Mouse (Mus musculus): ENCODE measurements around the gene Plac1. TPM values are rescaled to one million over a fixed set of nuclear protein-coding genes. Genes with fewer than 3 reads are reported as not detected.
"Not testable (repeated sequence)": the region's sequence is repeated elsewhere in the genome, so short reads cannot be mapped to it uniquely, and the experiment has no call there.

The Plac1 gene
- 5.6 and 6.0 TPM in 2 replicates for polyA plus RNA-seq (2015; fragmentation: Nextera tagmentation; extraction: Ambion mirVana)

- no peaks in the 10 kb centered on the region for H3K27me3 ChIP-seq
- H3K36me3 ChIP-seq = no peaks in the 10 kb centered on the region
- H3K27ac ChIP-seq = no peak within 1 kb of the TSS
- no peak within 1 kb of the TSS for H3K4me3 ChIP-seq (replicated peaks)
- H3K4me2 ChIP-seq = no peak within 1 kb of the TSS
- no peaks in the 10 kb centered on the region for H3K9me3 ChIP-seq (replicated peaks)
- 71% methylated on average over 4 of the region's 4 CpGs for WGBS
- H3K4me1 ChIP-seq = no peaks in the 10 kb centered on the region
- ATAC-seq (replicated peaks; ENCODE audit: low FRiP score) = no peak
- H3K9ac ChIP-seq = no peak within 1 kb of the TSS
Measured at GRCm38 (mm10) chrX:53240011-53240410, at the start of gene Plac1. Gene Plac1, minus strand, starts transcription at chrX:53240111.

DNA sequence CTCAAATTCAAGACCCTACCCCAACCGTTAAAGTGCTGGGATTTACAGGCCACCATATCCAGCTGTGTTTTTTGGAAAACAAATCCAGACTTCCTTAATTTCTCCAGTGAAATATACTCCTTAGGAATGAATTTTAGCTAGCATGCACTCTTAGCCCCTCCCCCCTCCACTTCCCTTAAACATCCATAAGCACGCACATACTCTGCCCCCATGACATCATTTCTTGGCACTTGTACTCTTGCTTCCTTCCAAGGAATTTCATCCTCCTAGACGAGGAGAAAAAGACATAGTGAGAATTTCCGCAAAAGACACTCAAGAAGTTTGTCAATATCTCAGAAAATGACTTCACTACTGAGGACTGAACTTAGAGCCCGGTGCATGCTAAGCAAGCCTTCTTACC, 48.0 kb upstream of the Plac1 start:
- Histone ChIP-seq H3K9me3 (replicated peaks) (no peaks in the 10 kb centered on the region), H3K36me3 (no peaks in the 10 kb centered on the region), H3K27ac (no peak overlapping the region), H3K4me3 (replicated peaks) (no peak overlapping the region), H3K9ac (no peak overlapping the region), H3K4me2 (no peak overlapping the region), H3K4me1 (no peaks in the 10 kb centered on the region), H3K27me3 (0 out of 2 replicates have a peak, but pooled peaks cover 2% of the 10 kb centered on the region)
- 64% methylated on average over 5 of the region's 5 CpGs for WGBS
- no peak for ATAC-seq (replicated peaks; ENCODE audit: low FRiP score)

DNA sequence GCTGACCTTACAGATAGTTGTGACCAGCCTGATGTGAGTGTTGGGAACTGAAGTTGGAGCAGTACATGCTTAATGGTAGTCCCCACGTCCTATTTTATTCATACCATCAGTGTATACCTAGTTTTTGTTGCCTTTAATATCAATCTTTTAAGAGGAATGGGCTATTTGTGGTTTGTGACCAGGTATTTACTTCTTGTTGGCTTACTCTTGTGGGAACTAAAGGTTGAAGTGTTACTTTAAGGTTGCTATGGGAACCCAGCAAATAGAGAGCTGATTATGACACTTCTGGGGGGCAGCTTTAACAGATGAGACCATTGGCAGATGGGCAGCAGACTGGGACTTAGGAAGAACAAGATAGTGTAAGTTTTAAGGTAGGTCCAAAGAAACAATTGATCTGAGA, 33.2 kb upstream of the Plac1 start, which contains the start of gene Fam122c:
Gene Fam122c, plus strand, starts transcription at position 301 of the 400 bp plus-strand sequence.
- Histone ChIP-seq H3K9me3 (replicated peaks) (no peaks in the 10 kb centered on the region), H3K4me1 (peaks cover 3% of the 10 kb centered on the region), H3K4me2 (no peak within 1 kb of the TSS), H3K9ac (no peak within 1 kb of the TSS), H3K36me3 (no peaks in the 10 kb centered on the region), H3K27ac (no peak within 1 kb of the TSS), H3K27me3 (peaks cover 10% of the 10 kb centered on the region; the same call in 1 of the 2 replicates), H3K4me3 (replicated peaks) (no peak within 1 kb of the TSS)
- no peak for ATAC-seq (replicated peaks; ENCODE audit: low FRiP score)
- 65% methylated on average over 1 of the region's 1 CpGs for WGBS

DNA sequence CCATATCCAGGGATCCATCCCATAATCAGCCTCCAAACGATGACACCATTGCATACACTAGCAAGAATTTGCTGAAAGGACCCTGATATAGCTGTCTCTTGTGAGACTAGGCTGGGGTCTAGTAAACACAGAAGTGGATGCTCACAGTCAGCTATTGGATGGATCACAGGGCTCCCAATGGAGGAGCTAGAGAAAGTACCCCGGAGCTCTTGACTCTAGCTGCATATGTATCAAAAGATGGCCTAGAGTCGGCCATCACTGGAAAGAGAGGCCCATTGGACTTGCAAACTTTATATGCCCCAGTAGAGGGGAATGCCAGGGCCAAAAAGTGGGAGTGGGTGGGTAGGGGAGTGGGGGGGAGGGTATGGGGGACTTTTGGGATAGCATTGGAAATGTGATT, 31.7 kb upstream of the Plac1 start:
- not testable (repeated sequence) for H3K4me2 ChIP-seq; H3K4me3 ChIP-seq (replicated peaks); H3K9me3 ChIP-seq (replicated peaks); H3K4me1 ChIP-seq; H3K9ac ChIP-seq; H3K27ac ChIP-seq; H3K27me3 ChIP-seq; ATAC-seq (replicated peaks; ENCODE audit: low FRiP score); H3K36me3 ChIP-seq
- WGBS = 74% methylated on average over 3 of the region's 3 CpGs

DNA sequence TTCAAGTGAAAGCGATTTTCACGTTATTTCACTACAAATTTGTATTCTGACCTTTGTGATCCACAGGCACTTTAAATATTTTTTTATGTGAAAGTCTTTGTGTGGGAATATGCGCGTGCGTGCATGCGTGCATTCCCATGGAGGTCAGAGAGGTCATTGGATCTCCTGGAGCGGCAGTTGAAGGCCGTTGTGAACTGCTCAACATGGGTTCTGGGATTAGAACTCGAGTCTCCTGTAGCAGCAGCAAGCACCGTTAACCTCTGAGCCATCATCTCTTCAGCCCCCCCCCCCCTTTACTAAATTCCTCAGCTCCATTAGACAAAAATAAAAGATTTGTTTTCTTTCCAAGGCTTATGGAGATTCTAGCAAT, 30.1 kb upstream of the Plac1 start:
- no peaks in the 10 kb centered on the region for H3K9me3 ChIP-seq (replicated peaks)
- no peak overlapping the region for H3K9ac ChIP-seq
- peak overlapping the region; percentile 88; the same call in 1 of the 2 replicates for H3K27ac ChIP-seq
- peak overlapping the region; percentile 63 for H3K4me3 ChIP-seq (replicated peaks)
- WGBS = 30% methylated on average over 10 of the region's 10 CpGs
- peaks cover 3% of the 10 kb centered on the region for H3K4me1 ChIP-seq
- peak overlapping the region; percentile 76 for H3K4me2 ChIP-seq
- ATAC-seq (replicated peaks; ENCODE audit: low FRiP score) = peak; percentile 40; the same call in 1 of the 2 replicates
- H3K27me3 ChIP-seq = peaks cover 4% of the 10 kb centered on the region; the same call in 1 of the 2 replicates
- H3K36me3 ChIP-seq = no peaks in the 10 kb centered on the region

DNA sequence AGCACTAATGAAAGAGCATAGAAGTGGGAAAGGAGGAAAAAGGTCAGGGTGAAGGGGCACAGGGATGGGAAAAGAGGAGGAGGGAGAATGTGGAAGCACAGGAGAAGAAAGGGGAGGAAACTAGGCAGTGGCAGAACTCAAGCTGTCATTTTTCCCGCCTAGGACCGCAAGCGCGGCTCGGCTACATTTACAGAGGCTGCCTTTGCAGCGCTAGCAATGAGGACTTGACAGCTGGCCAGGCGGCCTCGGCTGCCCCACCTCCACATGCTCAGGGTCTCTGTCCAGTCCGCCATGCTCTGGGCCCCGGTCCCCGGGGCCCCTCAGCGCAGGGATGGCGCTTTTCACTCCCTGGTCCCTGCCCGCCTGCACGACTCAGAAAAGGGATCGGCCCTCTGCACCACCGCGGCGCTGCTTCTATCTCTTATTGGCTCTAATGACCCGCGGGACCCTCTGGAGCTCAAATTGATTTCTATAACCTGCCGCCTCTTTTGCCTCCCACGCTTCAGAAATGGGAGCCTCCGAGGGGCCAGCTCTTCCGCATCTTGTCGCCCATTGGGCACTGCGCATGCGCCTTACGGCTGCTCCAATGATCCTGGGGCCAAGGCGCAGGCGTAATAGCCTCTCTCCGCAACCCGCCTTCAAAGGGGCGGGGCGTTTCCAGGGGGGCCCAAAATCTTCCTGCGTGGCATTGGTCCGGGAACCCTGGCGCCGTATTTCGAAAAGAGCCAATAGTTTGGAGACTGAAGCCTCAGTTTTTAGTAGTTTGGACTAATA, 29.6 kb upstream of the Plac1 start, which contains the start of gene Fam122b:
Gene Fam122b, minus strand, starts transcription at position 517 of the 774 bp plus-strand sequence.
- ATAC-seq (replicated peaks; ENCODE audit: low FRiP score) = peak; percentile 87
- H3K27me3 ChIP-seq = peaks cover 4% of the 10 kb centered on the region; the same call in 1 of the 2 replicates
- peak within 1 kb of the TSS; percentile 88 for H3K27ac ChIP-seq
- H3K9me3 ChIP-seq (replicated peaks) = no peaks in the 10 kb centered on the region
- 16% methylated on average over 35 of the region's 40 CpGs for WGBS
- peak within 1 kb of the TSS; percentile 63 for H3K4me3 ChIP-seq (replicated peaks)
- H3K4me1 ChIP-seq = peaks cover 3% of the 10 kb centered on the region
- H3K36me3 ChIP-seq = no peaks in the 10 kb centered on the region
- H3K4me2 ChIP-seq = peak within 1 kb of the TSS; percentile 76
- peak within 1 kb of the TSS; percentile 56 for H3K9ac ChIP-seq

GRCm38 (mm10) chrX:53268856-53269255, 28.9 kb upstream of the Plac1 start:
- peak; percentile 92 for ATAC-seq (replicated peaks; ENCODE audit: low FRiP score)
- peaks cover 3% of the 10 kb centered on the region for H3K4me1 ChIP-seq
- H3K9me3 ChIP-seq (replicated peaks) = no peaks in the 10 kb centered on the region
- 19% methylated on average over 10 of the region's 10 CpGs for WGBS
- H3K4me3 ChIP-seq (replicated peaks) = peak overlapping the region; percentile 63
- H3K36me3 ChIP-seq = no peaks in the 10 kb centered on the region
- peaks cover 4% of the 10 kb centered on the region; the same call in 1 of the 2 replicates for H3K27me3 ChIP-seq
- peak overlapping the region; percentile 76 for H3K4me2 ChIP-seq
- H3K9ac ChIP-seq = peak overlapping the region; percentile 56; the same call in 1 of the 2 replicates
- peak overlapping the region; percentile 88 for H3K27ac ChIP-seq

GRCm38 (mm10) chrX:53266186-53266585, 26.3 kb upstream of the Plac1 start:
- H3K4me3 ChIP-seq (replicated peaks) = no peak overlapping the region
- no peak overlapping the region for H3K27ac ChIP-seq
- no peak overlapping the region for H3K9ac ChIP-seq
- 69% methylated on average over 9 of the region's 9 CpGs for WGBS
- H3K9me3 ChIP-seq (replicated peaks) = no peaks in the 10 kb centered on the region
- ATAC-seq (replicated peaks; ENCODE audit: low FRiP score) = no peak
- peaks cover 3% of the 10 kb centered on the region for H3K4me1 ChIP-seq
- H3K36me3 ChIP-seq = no peaks in the 10 kb centered on the region
- no peak overlapping the region for H3K4me2 ChIP-seq
- no peaks in the 10 kb centered on the region for H3K27me3 ChIP-seq

- ATAC-seq (replicated peaks; ENCODE audit: low FRiP score) = no peak
- H3K4me1 ChIP-seq = no peaks in the 10 kb centered on the region
- no peaks in the 10 kb centered on the region for H3K27me3 ChIP-seq
- no peaks in the 10 kb centered on the region for H3K9me3 ChIP-seq (replicated peaks)
- peaks cover 6% of the 10 kb centered on the region; the same call in 1 of the 2 replicates for H3K36me3 ChIP-seq
- no peak overlapping the region for H3K4me2 ChIP-seq
- H3K4me3 ChIP-seq (replicated peaks) = no peak overlapping the region
- no peak overlapping the region for H3K27ac ChIP-seq
- no peak overlapping the region for H3K9ac ChIP-seq
Measured at GRCm38 (mm10) chrX:53255195-53255594, 15.3 kb upstream of the Plac1 start.

DNA sequence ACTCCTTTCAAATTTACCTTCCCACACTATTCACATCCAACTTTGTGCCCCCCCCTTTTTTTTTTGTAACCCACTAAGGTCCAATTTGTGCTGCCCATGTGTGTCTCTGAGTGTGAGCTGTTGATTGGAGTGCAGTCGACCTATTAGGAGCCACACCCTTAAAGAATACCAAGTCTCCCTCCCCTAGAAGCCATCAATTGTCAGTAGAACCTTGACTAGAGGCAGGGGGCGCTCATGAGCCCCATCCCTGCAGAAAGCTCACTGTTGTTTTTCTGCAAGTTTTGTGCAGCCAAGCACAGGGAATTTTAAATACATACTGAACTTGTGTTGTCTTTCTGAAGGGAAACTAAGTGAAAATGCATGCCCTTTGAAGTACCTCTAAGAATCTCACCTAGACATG, 1.9 kb downstream of the Plac1 start:
- ATAC-seq (replicated peaks; ENCODE audit: low FRiP score) = no peak
- no peak overlapping the region for H3K4me2 ChIP-seq
- H3K27ac ChIP-seq = no peak overlapping the region
- 16% methylated on average over 2 of the region's 2 CpGs for WGBS
- no peaks in the 10 kb centered on the region for H3K36me3 ChIP-seq
- no peaks in the 10 kb centered on the region for H3K27me3 ChIP-seq
- H3K9ac ChIP-seq = no peak overlapping the region
- H3K4me1 ChIP-seq = 0 out of 2 replicates have a peak, but pooled peaks cover 3% of the 10 kb centered on the region
- no peaks in the 10 kb centered on the region for H3K9me3 ChIP-seq (replicated peaks)
- H3K4me3 ChIP-seq (replicated peaks) = no peak overlapping the region

DNA sequence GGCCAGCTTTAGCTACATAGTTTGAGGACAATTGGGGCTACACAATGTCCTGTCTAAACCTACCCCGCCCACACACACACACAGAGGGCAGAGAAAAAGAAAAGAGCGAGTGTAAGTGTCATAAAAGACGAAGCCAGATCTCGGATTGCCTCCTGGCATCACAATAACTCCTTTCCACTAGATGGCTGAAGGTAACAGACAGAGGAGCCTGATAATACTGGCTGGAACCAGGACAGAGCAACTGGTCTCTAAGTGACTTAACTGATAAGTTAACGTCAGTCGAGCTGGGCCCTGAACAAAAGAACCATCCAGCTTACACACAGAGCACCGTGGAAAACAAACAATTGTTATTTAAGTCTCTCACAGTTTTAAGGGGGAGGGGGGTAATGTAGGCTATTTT, 3.5 kb downstream of the Plac1 start:
- Histone ChIP-seq H3K27ac (no peak overlapping the region), H3K27me3 (no peaks in the 10 kb centered on the region), H3K4me3 (replicated peaks) (no peak overlapping the region), H3K9me3 (replicated peaks) (no peaks in the 10 kb centered on the region), H3K4me2 (no peak overlapping the region), H3K4me1 (0 out of 2 replicates have a peak, but pooled peaks cover 3% of the 10 kb centered on the region), H3K9ac (no peak overlapping the region), H3K36me3 (no peaks in the 10 kb centered on the region)
- no peak for ATAC-seq (replicated peaks; ENCODE audit: low FRiP score)
- 59% methylated on average over 7 of the region's 7 CpGs for WGBS

DNA sequence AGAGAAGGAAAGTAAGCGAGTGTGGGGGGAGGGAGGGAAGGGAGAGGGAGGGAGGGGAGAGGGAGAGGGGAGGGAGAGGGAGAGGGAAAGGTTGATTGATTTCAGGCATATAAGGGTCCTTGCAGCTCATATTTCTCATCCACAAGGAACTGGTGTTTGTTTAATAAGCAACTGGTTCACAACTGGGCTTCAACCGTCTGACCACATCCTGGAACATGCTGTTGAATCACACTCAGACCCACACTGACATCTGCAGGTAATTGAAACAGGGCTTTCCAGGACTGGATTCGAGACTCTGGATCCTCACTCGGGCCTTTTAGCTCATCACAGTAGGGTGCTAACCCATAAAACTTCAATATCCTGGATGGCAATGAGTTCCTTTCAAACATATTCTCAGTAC, 6.2 kb downstream of the Plac1 start:
- H3K9ac ChIP-seq = no peak overlapping the region
- H3K27me3 ChIP-seq = no peaks in the 10 kb centered on the region
- ATAC-seq (replicated peaks; ENCODE audit: low FRiP score) = peak; percentile 70; the same call in 1 of the 2 replicates
- H3K4me3 ChIP-seq (replicated peaks) = no peak overlapping the region
- H3K4me1 ChIP-seq = 0 out of 2 replicates have a peak, but pooled peaks cover 3% of the 10 kb centered on the region
- no peak overlapping the region for H3K4me2 ChIP-seq
- no peak overlapping the region for H3K27ac ChIP-seq
- H3K36me3 ChIP-seq = no peaks in the 10 kb centered on the region
- no peaks in the 10 kb centered on the region for H3K9me3 ChIP-seq (replicated peaks)
- 20% methylated on average over 3 of the region's 4 CpGs for WGBS
